Mouse (Mus musculus): Measurements from ENCODE around the gene Pmch. TPM values are rescaled to one million over a fixed set of nuclear protein-coding genes. Genes with fewer than 3 reads are reported as not detected.
A peak's percentile ranks its signal among the peaks of the same experiment; 100 is the strongest.

Pmch gene
- polyA plus RNA-seq, 1 experiment from 2014 or later: 0.97 TPM

DNA sequence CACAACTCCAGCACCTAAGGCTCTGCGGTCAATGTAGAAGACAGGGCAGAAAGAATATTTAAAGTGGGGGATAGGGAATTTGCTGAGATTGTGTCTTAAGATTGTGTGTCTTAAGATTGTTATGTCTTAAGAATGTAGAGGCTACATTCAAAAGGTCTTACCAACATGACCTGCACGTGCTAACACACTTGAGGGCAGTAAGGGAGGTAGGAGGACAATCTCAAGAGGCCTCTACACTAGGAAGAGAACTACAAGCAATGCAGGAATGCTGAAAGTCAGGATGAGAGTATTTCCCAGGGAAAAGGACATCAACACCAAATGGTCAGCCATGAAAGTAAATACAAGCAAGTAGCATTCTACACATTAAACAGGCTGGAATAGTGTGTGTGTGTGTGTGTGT lies 15.3 kb downstream of the Pmch start:
- no peak overlapping the region for H3K9ac ChIP-seq (replicated peaks; ENCODE audit: low read length)
- no peak overlapping the region for H3K4me2 ChIP-seq (ENCODE audit: low read depth, low read length)
- no peak overlapping the region for H3K27ac ChIP-seq (replicated peaks; ENCODE audit: low read depth, low read length)
- H3K27me3 ChIP-seq (ENCODE audit: control insufficient read depth, insufficient read depth, low read length): no peaks in the 10 kb centered on the region
- no peak overlapping the region for H3K4me3 ChIP-seq (ENCODE audit: low read depth, low read length)
- no peaks in the 10 kb centered on the region for H3K4me1 ChIP-seq (ENCODE audit: control insufficient read depth, insufficient read depth, low read length)
- H3K36me3 ChIP-seq (replicated peaks; ENCODE audit: control insufficient read depth, insufficient read depth, low read depth, low read length): no peaks in the 10 kb centered on the region
- ATAC-seq (replicated peaks; ENCODE audit: insufficient number of reproducible peaks, low FRiP score, low TSS enrichment, low read depth): no peak
- WGBS: 88% methylated on average over 2 of the region's 2 CpGs
- DNase-seq (ENCODE audit: low spot score): no peak
- H3K9me3 ChIP-seq (replicated peaks; ENCODE audit: control insufficient read depth, low read length): no peaks in the 10 kb centered on the region

DNA sequence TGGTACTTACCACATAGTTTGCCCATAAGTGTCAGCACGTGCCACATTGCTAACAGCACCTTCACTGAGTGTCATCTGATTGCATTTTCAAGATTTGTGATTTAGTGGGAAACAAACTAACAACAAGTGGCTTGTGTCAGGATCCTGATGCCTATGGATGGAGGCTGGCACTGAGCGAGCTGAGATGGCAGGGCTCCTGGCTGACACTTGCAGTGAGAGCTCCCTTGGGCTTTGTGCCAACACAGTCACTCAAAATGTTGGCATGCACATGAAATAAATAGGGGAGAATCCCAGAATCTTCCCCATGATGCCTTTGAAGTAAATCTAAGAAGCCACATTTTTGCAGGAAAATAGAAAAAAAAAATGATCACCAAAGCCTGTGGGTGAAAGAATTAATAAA lies 22.4 kb downstream of the Pmch start:
- Histone ChIP-seq H3K9ac (replicated peaks; ENCODE audit: low read length) (no peak overlapping the region), H3K9me3 (replicated peaks; ENCODE audit: control insufficient read depth, low read length) (no peaks in the 10 kb centered on the region), H3K4me3 (ENCODE audit: low read depth, low read length) (no peak overlapping the region), H3K36me3 (replicated peaks; ENCODE audit: control insufficient read depth, insufficient read depth, low read depth, low read length) (no peaks in the 10 kb centered on the region; the same call in 1 of the 2 replicates), H3K4me2 (ENCODE audit: low read depth, low read length) (no peak overlapping the region), H3K4me1 (ENCODE audit: control insufficient read depth, insufficient read depth, low read length) (no peaks in the 10 kb centered on the region), H3K27me3 (ENCODE audit: control insufficient read depth, insufficient read depth, low read length) (no peaks in the 10 kb centered on the region), H3K27ac (replicated peaks; ENCODE audit: low read depth, low read length) (no peak overlapping the region)
- no peak for DNase-seq (ENCODE audit: low spot score)
- 90% methylated on average over 2 of the region's 2 CpGs for WGBS
- no peak for ATAC-seq (replicated peaks; ENCODE audit: insufficient number of reproducible peaks, low FRiP score, low TSS enrichment, low read depth)

DNA sequence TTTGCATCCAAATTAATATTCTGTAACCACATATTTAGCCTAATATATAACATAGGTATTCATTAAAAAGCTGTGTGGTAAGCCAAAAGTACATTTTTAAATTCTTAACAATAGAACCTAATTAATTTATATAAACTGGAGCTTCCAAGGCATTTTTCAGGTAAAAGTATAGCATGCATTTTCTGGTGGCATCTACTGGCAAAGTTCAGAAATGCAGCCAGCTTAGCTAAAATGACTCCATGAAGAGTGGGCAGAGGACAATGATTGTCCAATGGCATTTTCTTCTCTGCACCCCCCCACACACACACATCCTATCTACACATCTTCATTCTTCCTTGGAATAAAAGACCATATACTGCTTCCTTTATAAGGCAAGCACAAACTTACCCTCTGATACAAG lies 28.8 kb downstream of the Pmch start:
- Histone ChIP-seq H3K9me3 (replicated peaks; ENCODE audit: control insufficient read depth, low read length) (no peaks in the 10 kb centered on the region), H3K4me2 (ENCODE audit: low read depth, low read length) (no peak overlapping the region), H3K4me3 (ENCODE audit: low read depth, low read length) (no peak overlapping the region), H3K9ac (replicated peaks; ENCODE audit: low read length) (no peak overlapping the region), H3K4me1 (ENCODE audit: control insufficient read depth, insufficient read depth, low read length) (no peaks in the 10 kb centered on the region), H3K36me3 (replicated peaks; ENCODE audit: control insufficient read depth, insufficient read depth, low read depth, low read length) (no peaks in the 10 kb centered on the region), H3K27me3 (ENCODE audit: control insufficient read depth, insufficient read depth, low read length) (no peaks in the 10 kb centered on the region), H3K27ac (replicated peaks; ENCODE audit: low read depth, low read length) (no peak overlapping the region)
- peak; percentile 15 for DNase-seq (ENCODE audit: low spot score)
- no peak for ATAC-seq (replicated peaks; ENCODE audit: insufficient number of reproducible peaks, low FRiP score, low TSS enrichment, low read depth)

DNA sequence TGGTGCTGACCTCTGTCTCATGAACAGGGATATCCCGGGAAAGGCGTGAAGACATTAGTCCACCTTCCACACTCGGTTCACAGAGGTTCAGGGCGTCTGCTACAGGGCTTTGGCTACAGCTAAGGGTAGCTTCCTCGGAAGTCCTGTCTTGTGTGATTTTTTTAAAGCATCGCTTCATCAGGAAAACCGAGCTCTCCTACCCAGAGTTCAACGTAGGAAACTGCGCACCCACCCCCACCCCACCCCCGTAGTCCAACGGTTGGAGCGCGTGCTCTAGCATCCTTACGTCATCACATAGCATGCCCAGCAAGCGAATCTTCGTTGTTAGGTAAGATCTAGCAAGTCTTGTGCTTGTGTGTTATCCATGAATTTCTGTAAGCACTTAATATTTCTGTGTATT lies 44.8 kb downstream of the Pmch start:
- Histone ChIP-seq H3K27me3 (ENCODE audit: control insufficient read depth, insufficient read depth, low read length) (no peaks in the 10 kb centered on the region), H3K36me3 (replicated peaks; ENCODE audit: control insufficient read depth, insufficient read depth, low read depth, low read length) (no peaks in the 10 kb centered on the region), H3K9ac (replicated peaks; ENCODE audit: low read length) (no peak overlapping the region), H3K4me1 (ENCODE audit: control insufficient read depth, insufficient read depth, low read length) (no peaks in the 10 kb centered on the region), H3K4me3 (ENCODE audit: low read depth, low read length) (no peak overlapping the region), H3K4me2 (ENCODE audit: low read depth, low read length) (no peak overlapping the region), H3K9me3 (replicated peaks; ENCODE audit: control insufficient read depth, low read length) (no peaks in the 10 kb centered on the region), H3K27ac (replicated peaks; ENCODE audit: low read depth, low read length) (no peak overlapping the region)
- DNase-seq (ENCODE audit: low spot score): no peak
- ATAC-seq (replicated peaks; ENCODE audit: insufficient number of reproducible peaks, low FRiP score, low TSS enrichment, low read depth): no peak
- WGBS: 96% methylated on average over 16 of the region's 16 CpGs

Other genes starting within 250 kb of the Pmch start
- 66.3 and 67.8 TPM in 2 replicates for gene Igf1, start 232.8 kb upstream of the Pmch start, polyA plus RNA-seq (2014; fragmentation: Nextera tagmentation; extraction: Ambion mirVana)
- 18.0 and 18.9 TPM in 2 replicates for gene Parpbp, start 55.9 kb downstream of the Pmch start, polyA plus RNA-seq (2014; fragmentation: Nextera tagmentation; extraction: Ambion mirVana)
- 115 and 118 TPM in 2 replicates for gene Nup37, start 55.9 kb downstream of the Pmch start, polyA plus RNA-seq (2014; fragmentation: Nextera tagmentation; extraction: Ambion mirVana)
- 51.1 and 53.4 TPM in 2 replicates for gene Washc3, start 110.0 kb downstream of the Pmch start, polyA plus RNA-seq (2014; fragmentation: Nextera tagmentation; extraction: Ambion mirVana)

Data from embryonic facial prominence, embryonic 11.5 days (tissue).